Mouse (Mus musculus) ES-Bruce4 (cell line): Measurements from ENCODE around the gene Atp10b.

Experiments
- CTCF ChIP-seq: IDR thresholded peaks from one replicate; pipeline ENCODE4 v1.8.1; 2011; ENCODE audit warnings: low read depth, low read length
- POLR2A ChIP-seq: IDR thresholded peaks from one replicate; pipeline ENCODE4 v1.8.1; 2011; ENCODE audit warnings: low read length; ENCODE audit not compliant: insufficient read depth

- TF ChIP-seq CTCF (no peak), POLR2A (no peak)
Measured at GRCm38 (mm10) chr11:43270256-43270806, 120.7 kb downstream of the Atp10b start.
